Mouse (Mus musculus) effector memory CD4-positive, alpha-beta T cell, adult 5 months (primary cell): ENCODE data around the gene Sv2c. TPM values are rescaled to one million over a fixed set of nuclear protein-coding genes. Genes with fewer than 3 reads are reported as not detected.

Source experiments
- polyA plus RNA-seq: library from polyadenylated mRNA; unstranded; fragments of 100-300 nt; shearing (Covaris generic); gene quantifications from one replicate; pipeline ENCODE4 v1.2.1, GENCODE M21; 2017

Gene Sv2c
- polyA plus RNA-seq: 2.6 TPM

GRCm38 (mm10) chr13:96132401-96132816, at the start of gene Sv2c:
TSS of gene Sv2c (minus strand) at chr13:96132577.

GRCm38 (mm10) chr13:96081754-96082153, 50.6 kb downstream of the Sv2c start, which contains the start of gene Gm17190:
TSS of gene Gm17190 (plus strand) at chr13:96082054.

GRCm38 (mm10) chr13:96081276-96081675, 51.1 kb downstream of the Sv2c start, which contains the start of gene Gm20075:
TSS of gene Gm20075 (minus strand) at chr13:96081376.

Other genes starting within 250 kb of the Sv2c start
- 43.9 TPM for gene Iqgap2, start 240.7 kb downstream of the Sv2c start, polyA plus RNA-seq
- 9.4 TPM for gene Gm20075, start 51.2 kb downstream of the Sv2c start, polyA plus RNA-seq
- gene Gm17190, start 50.5 kb downstream of the Sv2c start, polyA plus RNA-seq: not detected